Mouse (Mus musculus): ENCODE results near the gene Rxfp1.

The Rxfp1 gene

GRCm38 (mm10) chr3:79672188-79672587 is 65.5 kb downstream of the Rxfp1 start:
- no peak for DNase-seq (ENCODE audit: low spot score)

DNA sequence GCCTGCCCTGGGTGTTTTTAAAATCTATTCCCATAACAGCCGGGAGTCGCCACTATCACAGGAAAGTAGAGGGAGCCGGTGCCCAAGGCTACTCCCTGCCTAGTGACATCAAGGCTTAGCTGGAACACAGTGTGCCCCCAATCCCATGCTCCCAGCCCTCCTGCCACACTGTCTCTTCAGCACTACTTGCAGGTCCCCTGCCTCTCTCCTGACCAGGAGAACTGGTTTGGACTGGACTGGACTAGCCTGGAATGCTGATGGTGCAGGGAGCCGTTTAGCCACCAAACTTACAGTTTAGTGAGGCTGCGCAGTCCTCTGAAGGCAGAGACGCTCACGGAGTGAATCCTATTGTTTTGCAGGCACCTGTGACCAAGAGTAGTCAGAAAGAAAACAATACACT is 67.1 kb downstream of the Rxfp1 start:
- DNase-seq (ENCODE audit: low spot score) = peak; percentile 57

- DNase-seq (ENCODE audit: low spot score) = peak; percentile 47
Observed at GRCm38 (mm10) chr3:79664787-79665408, 72.8 kb downstream of the Rxfp1 start.

DNA sequence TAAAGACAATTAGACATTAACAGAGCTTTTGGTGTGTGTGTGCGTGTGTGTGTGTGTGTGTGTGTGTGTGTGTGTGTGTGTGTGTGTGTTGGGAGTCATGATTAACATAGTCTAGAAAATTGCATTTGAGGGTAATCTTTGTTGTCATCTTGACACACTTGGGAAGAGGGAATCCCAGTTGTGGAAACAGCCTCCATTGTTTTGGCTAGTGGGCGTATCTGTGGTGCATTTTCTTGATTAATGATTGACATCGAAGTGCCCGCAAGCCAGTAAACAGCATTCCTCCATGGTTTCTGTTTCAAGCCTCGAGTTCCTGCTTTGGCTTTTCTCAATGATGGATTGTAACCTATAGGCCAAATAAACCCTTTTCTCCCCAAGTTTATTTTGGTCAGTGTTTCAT is 81.0 kb downstream of the Rxfp1 start:
- DNase-seq (ENCODE audit: low spot score) = no peak

DNA sequence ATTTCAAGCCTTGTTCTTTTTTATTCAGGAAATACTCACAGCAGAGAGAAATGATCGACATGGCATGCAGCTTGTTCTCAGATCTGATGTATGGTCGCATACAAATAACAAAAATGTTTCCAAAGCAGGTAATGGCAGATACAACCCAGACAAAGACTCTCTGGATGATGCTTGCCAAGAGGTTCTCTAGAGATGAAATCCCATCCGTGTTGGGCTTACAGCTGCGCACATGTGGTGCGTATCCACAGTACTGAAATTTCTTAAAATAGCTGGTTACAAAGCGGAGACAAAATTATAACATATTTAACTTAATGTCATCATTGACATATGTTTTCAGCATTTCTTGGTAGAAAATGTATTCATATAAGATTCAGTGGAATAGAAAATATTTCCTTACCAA is 85.6 kb downstream of the Rxfp1 start:
- no peak for DNase-seq (ENCODE audit: low spot score)

DNA sequence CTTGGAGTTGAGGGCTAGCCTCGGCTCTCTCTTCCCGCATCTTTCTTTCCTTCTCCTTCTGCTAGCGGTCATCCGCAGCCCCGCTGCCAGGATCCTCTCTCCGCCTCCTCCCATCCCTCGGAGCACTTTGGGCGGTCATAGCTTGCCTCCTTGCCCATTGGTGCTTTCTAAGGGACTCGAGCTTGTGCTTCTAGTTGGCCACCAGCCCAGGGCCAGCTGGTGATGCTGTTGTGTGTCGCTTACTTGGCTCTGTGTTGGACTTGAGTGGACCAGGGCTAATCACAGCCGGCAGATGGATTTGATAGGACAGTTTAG is 108.3 kb downstream of the Rxfp1 start, which contains the start of gene Etfdh:
TSS of gene Etfdh (minus strand) at position 85 of the 315 bp plus-strand sequence.
- peak; percentile 75 for DNase-seq (ENCODE audit: low spot score)

GRCm38 (mm10) chr3:79628561-79629415 is 108.9 kb downstream of the Rxfp1 start, which contains the start of gene 4930579G24Rik:
Gene 4930579G24Rik, plus strand, starts transcription at chr3:79629079.
- DNase-seq (ENCODE audit: low spot score) = peak; percentile 97

GRCm38 (mm10) chr3:79628182-79628560 is 109.5 kb downstream of the Rxfp1 start:
- DNase-seq (ENCODE audit: low spot score) = no peak

- DNase-seq (ENCODE audit: low spot score) = no peak
Observed at GRCm38 (mm10) chr3:79627484-79628181, 110.0 kb downstream of the Rxfp1 start.

GRCm38 (mm10) chr3:79609886-79610285 is 127.8 kb downstream of the Rxfp1 start:
- no peak for DNase-seq (ENCODE audit: low spot score)

DNA sequence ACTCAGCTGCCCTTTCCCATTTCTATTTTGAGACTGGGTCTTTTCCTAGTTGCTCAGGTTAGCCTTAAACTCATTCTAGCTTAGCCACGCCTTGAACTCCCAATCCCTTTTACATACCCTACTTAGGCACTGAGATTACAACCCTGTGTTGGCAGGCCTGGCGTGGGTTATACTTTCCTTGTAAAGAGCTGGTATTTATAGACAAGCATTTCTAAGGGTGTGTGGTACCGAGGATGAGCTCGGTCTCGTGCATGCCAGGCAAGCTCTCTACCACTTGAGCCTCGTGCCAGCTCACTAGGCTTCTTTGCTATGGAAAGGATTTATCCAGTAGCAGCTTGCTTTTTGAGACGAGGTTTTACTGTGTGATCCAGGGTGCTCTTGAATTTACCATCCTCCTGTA is 142.2 kb downstream of the Rxfp1 start:
- no peak for DNase-seq (ENCODE audit: low spot score)

- DNase-seq (ENCODE audit: low spot score) = no peak
Observed at GRCm38 (mm10) chr3:79591793-79592471, 145.7 kb downstream of the Rxfp1 start.
